Mouse (Mus musculus) thymus, adult 2 months (tissue): Measurements from ENCODE around the gene Gm20388.

Source experiments
- CTCF ChIP-seq: fragments of 200-500 bp; IDR thresholded peaks from 2 replicates; pipeline ENCODE4 v1.5.1; 2012; ENCODE audit warnings: mild to moderate bottlenecking, control low read depth, low read length, moderate library complexity, borderline replicate concordance; ENCODE audit not compliant: control insufficient read depth, poor library complexity, insufficient read depth; ENCODE audit errors: extremely low read depth
- POLR2A ChIP-seq: fragments of 200-500 bp; IDR thresholded peaks from 2 replicates; pipeline ENCODE4 v1.6.1; 2012; ENCODE audit warnings: mild to moderate bottlenecking, low read length, control low read depth, moderate library complexity; ENCODE audit not compliant: control insufficient read depth, poor library complexity, insufficient read depth; ENCODE audit errors: extremely low read depth

GRCm38 (mm10) chr8:121769621-121770020, 1859.0 kb downstream of the Gm20388 start:
- no peak for TF ChIP-seq CTCF
- TF ChIP-seq POLR2A = no peak
